Mouse (Mus musculus): ENCODE measurements around the gene Csnk1e. TPM values are rescaled to one million over a fixed set of nuclear protein-coding genes. Genes with fewer than 3 reads are reported as not detected.

Csnk1e gene
- polyA plus RNA-seq, 1 experiment from 2014 or later: 148 TPM

- Histone ChIP-seq H3K9ac (no peak overlapping the region), H3K9me3 (no peaks in the 10 kb centered on the region), H3K27me3 (no peaks in the 10 kb centered on the region), H3K4me2 (replicated peaks) (no peak overlapping the region), H3K36me3 (peaks cover 98% of the 10 kb centered on the region), H3K4me3 (no peak overlapping the region), H3K4me1 (peaks cover 10% of the 10 kb centered on the region; the same call in 1 of the 2 replicates), H3K27ac (peak overlapping the region; percentile 52; the same call in 1 of the 2 replicates)
- ATAC-seq (ENCODE audit: insufficient number of reproducible peaks, insufficient read depth, low FRiP score, low TSS enrichment): no peak
- WGBS: 57% methylated on average over 21 of the region's 21 CpGs
These were observed 22.5 kb downstream of the Csnk1e start for GRCm38 (mm10) chr15:79432892-79433291.

GRCm38 (mm10) chr15:79432328-79432727 lies 23.0 kb downstream of the Csnk1e start:
- H3K9ac ChIP-seq: no peak overlapping the region
- H3K36me3 ChIP-seq: peaks cover 98% of the 10 kb centered on the region
- peak overlapping the region; percentile 52; the same call in 1 of the 2 replicates for H3K27ac ChIP-seq
- peaks cover 5% of the 10 kb centered on the region; the same call in 1 of the 2 replicates for H3K4me1 ChIP-seq
- no peaks in the 10 kb centered on the region for H3K27me3 ChIP-seq
- no peaks in the 10 kb centered on the region for H3K9me3 ChIP-seq
- no peak overlapping the region for H3K4me2 ChIP-seq (replicated peaks)
- no peak for ATAC-seq (ENCODE audit: insufficient number of reproducible peaks, insufficient read depth, low FRiP score, low TSS enrichment)
- H3K4me3 ChIP-seq: no peak overlapping the region
- 89% methylated on average over 11 of the region's 11 CpGs for WGBS

- H3K9ac ChIP-seq: no peak overlapping the region
- peaks cover 3% of the 10 kb centered on the region; the same call in 1 of the 2 replicates for H3K4me1 ChIP-seq
- no peak overlapping the region for H3K4me3 ChIP-seq
- peaks cover 98% of the 10 kb centered on the region for H3K36me3 ChIP-seq
- 65% methylated on average over 7 of the region's 7 CpGs for WGBS
- no peak overlapping the region for H3K4me2 ChIP-seq (replicated peaks)
- H3K9me3 ChIP-seq: no peaks in the 10 kb centered on the region
- H3K27me3 ChIP-seq: no peaks in the 10 kb centered on the region
- H3K27ac ChIP-seq: peak overlapping the region; percentile 52; the same call in 1 of the 2 replicates
- ATAC-seq (ENCODE audit: insufficient number of reproducible peaks, insufficient read depth, low FRiP score, low TSS enrichment): no peak
These were observed 23.4 kb downstream of the Csnk1e start for GRCm38 (mm10) chr15:79431925-79432324.

GRCm38 (mm10) chr15:79430461-79431000 lies 24.8 kb downstream of the Csnk1e start:
- WGBS: 72% methylated on average over 10 of the region's 10 CpGs
- Histone ChIP-seq H3K9me3 (no peaks in the 10 kb centered on the region), H3K9ac (no peak overlapping the region), H3K4me1 (no peaks in the 10 kb centered on the region; the same call in 1 of the 2 replicates), H3K4me2 (replicated peaks) (no peak overlapping the region), H3K36me3 (peaks cover 98% of the 10 kb centered on the region), H3K27ac (no peak overlapping the region), H3K4me3 (no peak overlapping the region), H3K27me3 (no peaks in the 10 kb centered on the region)
- no peak for ATAC-seq (ENCODE audit: insufficient number of reproducible peaks, insufficient read depth, low FRiP score, low TSS enrichment)

- Histone ChIP-seq H3K27ac (no peak overlapping the region), H3K4me3 (no peak overlapping the region), H3K27me3 (no peaks in the 10 kb centered on the region), H3K4me2 (replicated peaks) (no peak overlapping the region), H3K9ac (no peak overlapping the region), H3K9me3 (no peaks in the 10 kb centered on the region), H3K36me3 (peaks cover 98% of the 10 kb centered on the region), H3K4me1 (no peaks in the 10 kb centered on the region; the same call in 1 of the 2 replicates)
- WGBS: 90% methylated on average over 8 of the region's 9 CpGs
- ATAC-seq (ENCODE audit: insufficient number of reproducible peaks, insufficient read depth, low FRiP score, low TSS enrichment): no peak
These were observed 25.4 kb downstream of the Csnk1e start for GRCm38 (mm10) chr15:79429994-79430393.

GRCm38 (mm10) chr15:79429527-79429926 lies 25.8 kb downstream of the Csnk1e start:
- no peaks in the 10 kb centered on the region for H3K27me3 ChIP-seq
- no peak overlapping the region for H3K27ac ChIP-seq
- no peak overlapping the region for H3K9ac ChIP-seq
- H3K9me3 ChIP-seq: no peaks in the 10 kb centered on the region
- ATAC-seq (ENCODE audit: insufficient number of reproducible peaks, insufficient read depth, low FRiP score, low TSS enrichment): no peak
- peaks cover 98% of the 10 kb centered on the region for H3K36me3 ChIP-seq
- no peaks in the 10 kb centered on the region; the same call in 1 of the 2 replicates for H3K4me1 ChIP-seq
- H3K4me3 ChIP-seq: no peak overlapping the region
- WGBS: 90% methylated on average over 12 of the region's 12 CpGs
- H3K4me2 ChIP-seq (replicated peaks): no peak overlapping the region

- H3K36me3 ChIP-seq: peaks cover 98% of the 10 kb centered on the region
- WGBS: 69% methylated on average over 4 of the region's 4 CpGs
- no peak overlapping the region for H3K4me2 ChIP-seq (replicated peaks)
- H3K27me3 ChIP-seq: no peaks in the 10 kb centered on the region
- H3K4me3 ChIP-seq: no peak overlapping the region
- H3K9ac ChIP-seq: no peak overlapping the region
- H3K4me1 ChIP-seq: no peaks in the 10 kb centered on the region; the same call in 1 of the 2 replicates
- no peaks in the 10 kb centered on the region for H3K9me3 ChIP-seq
- ATAC-seq (ENCODE audit: insufficient number of reproducible peaks, insufficient read depth, low FRiP score, low TSS enrichment): no peak
- H3K27ac ChIP-seq: no peak overlapping the region
These were observed 26.8 kb downstream of the Csnk1e start for GRCm38 (mm10) chr15:79428616-79429015.

- peaks cover 99% of the 10 kb centered on the region for H3K36me3 ChIP-seq
- H3K27me3 ChIP-seq: no peaks in the 10 kb centered on the region
- H3K9me3 ChIP-seq: no peaks in the 10 kb centered on the region
- H3K4me1 ChIP-seq: no peaks in the 10 kb centered on the region; the same call in 1 of the 2 replicates
- 88% methylated on average over 6 of the region's 6 CpGs for WGBS
- H3K27ac ChIP-seq: no peak overlapping the region
- no peak overlapping the region for H3K4me3 ChIP-seq
- H3K9ac ChIP-seq: no peak overlapping the region
- H3K4me2 ChIP-seq (replicated peaks): no peak overlapping the region
- no peak for ATAC-seq (ENCODE audit: insufficient number of reproducible peaks, insufficient read depth, low FRiP score, low TSS enrichment)
These were observed 27.9 kb downstream of the Csnk1e start for GRCm38 (mm10) chr15:79427516-79427915.

- H3K9me3 ChIP-seq: no peaks in the 10 kb centered on the region
- no peak overlapping the region for H3K4me2 ChIP-seq (replicated peaks)
- no peak overlapping the region for H3K4me3 ChIP-seq
- WGBS: 76% methylated on average over 11 of the region's 11 CpGs
- no peaks in the 10 kb centered on the region for H3K4me1 ChIP-seq
- peaks cover 99% of the 10 kb centered on the region for H3K36me3 ChIP-seq
- H3K27me3 ChIP-seq: no peaks in the 10 kb centered on the region
- ATAC-seq (ENCODE audit: insufficient number of reproducible peaks, insufficient read depth, low FRiP score, low TSS enrichment): no peak
- no peak overlapping the region for H3K27ac ChIP-seq
- no peak overlapping the region for H3K9ac ChIP-seq
These were observed 29.9 kb downstream of the Csnk1e start for GRCm38 (mm10) chr15:79425516-79425915.

- Histone ChIP-seq H3K4me2 (replicated peaks) (no peak overlapping the region), H3K27me3 (no peaks in the 10 kb centered on the region), H3K9ac (no peak overlapping the region), H3K4me3 (no peak overlapping the region), H3K36me3 (peaks cover 99% of the 10 kb centered on the region), H3K27ac (no peak overlapping the region), H3K9me3 (no peaks in the 10 kb centered on the region), H3K4me1 (no peaks in the 10 kb centered on the region)
- 94% methylated on average over 17 of the region's 17 CpGs for WGBS
- ATAC-seq (ENCODE audit: insufficient number of reproducible peaks, insufficient read depth, low FRiP score, low TSS enrichment): no peak
These were observed 30.8 kb downstream of the Csnk1e start for GRCm38 (mm10) chr15:79424602-79425001.

- Histone ChIP-seq H3K9me3 (no peaks in the 10 kb centered on the region), H3K9ac (no peak overlapping the region), H3K4me3 (no peak overlapping the region), H3K27ac (no peak overlapping the region), H3K36me3 (peaks cover 98% of the 10 kb centered on the region), H3K27me3 (no peaks in the 10 kb centered on the region), H3K4me2 (replicated peaks) (no peak overlapping the region), H3K4me1 (no peaks in the 10 kb centered on the region)
- 87% methylated on average over 6 of the region's 6 CpGs for WGBS
- ATAC-seq (ENCODE audit: insufficient number of reproducible peaks, insufficient read depth, low FRiP score, low TSS enrichment): no peak
These were observed 32.6 kb downstream of the Csnk1e start for GRCm38 (mm10) chr15:79422715-79423243.

- H3K4me2 ChIP-seq (replicated peaks): no peak overlapping the region
- H3K27ac ChIP-seq: no peak overlapping the region
- no peaks in the 10 kb centered on the region for H3K9me3 ChIP-seq
- no peak overlapping the region for H3K9ac ChIP-seq
- no peak for ATAC-seq (ENCODE audit: insufficient number of reproducible peaks, insufficient read depth, low FRiP score, low TSS enrichment)
- H3K36me3 ChIP-seq: peaks cover 74% of the 10 kb centered on the region
- no peak overlapping the region for H3K4me3 ChIP-seq
- no peaks in the 10 kb centered on the region for H3K4me1 ChIP-seq
- no peaks in the 10 kb centered on the region for H3K27me3 ChIP-seq
- 87% methylated on average over 11 of the region's 11 CpGs for WGBS
These were observed 36.7 kb downstream of the Csnk1e start for GRCm38 (mm10) chr15:79418677-79419076.
